Mouse (Mus musculus): ENCODE results near the gene Smg7.

- no peak for TF ChIP-seq CTCF (IDR thresholded peaks at IDR 0.05; ENCODE audit: low read depth)
- no peak for TF ChIP-seq EP300 (optimal IDR thresholded peaks at IDR 0.05)
Measured at GRCm38 (mm10) chr1:152824206-152824605, 78.2 kb downstream of the Smg7 start.

All from stomach, postnatal 0 days (tissue).